Mouse (Mus musculus) intestine, embryonic 15.5 days (tissue): Measurements from ENCODE around the gene Pdcd4. TPM values are rescaled to one million over a fixed set of nuclear protein-coding genes. Genes with fewer than 3 reads are reported as not detected.
A peak's percentile ranks its signal among the peaks of the same experiment; 100 is the strongest.

Experiments used
- ATAC-seq: fragments of 200-750 bp; cut with Nextera tagmentation; 2 replicates; pipeline ENCODE4 v1.8.0; 2017; ENCODE audit warnings: moderate TSS enrichment, moderate library complexity
- H3K27ac ChIP-seq: fragments of 300-500 bp; sonication (generic); 2 replicates; pipeline ENCODE4 v1.5.1; 2015; ENCODE audit warnings: mild to moderate bottlenecking, inconsistent platforms
- H3K27me3 ChIP-seq: fragments of 300-500 bp; sonication (generic); replicated peaks from 2 replicates; pipeline ENCODE4 v1.6.1; 2015; ENCODE audit warnings: inconsistent platforms
- H3K36me3 ChIP-seq: fragments of 300-500 bp; sonication (generic); 2 replicates; pipeline ENCODE4 v1.6.1; 2015; ENCODE audit warnings: inconsistent platforms
- H3K4me1 ChIP-seq: fragments of 300-500 bp; sonication (generic); replicated peaks from 2 replicates; pipeline ENCODE4 v1.6.1; 2015; ENCODE audit warnings: inconsistent platforms
- H3K4me2 ChIP-seq: fragments of 300-500 bp; sonication (generic); replicated peaks from 2 replicates; pipeline ENCODE4 v1.6.1; 2015; ENCODE audit warnings: mild to moderate bottlenecking, inconsistent platforms
- H3K4me3 ChIP-seq: fragments of 300-500 bp; sonication (generic); replicated peaks from 2 replicates; pipeline ENCODE4 v1.5.1; 2015; ENCODE audit warnings: inconsistent platforms
- H3K9ac ChIP-seq: fragments of 300-500 bp; sonication (generic); 2 replicates; pipeline ENCODE4 v1.6.1; 2015; ENCODE audit warnings: inconsistent platforms
- H3K9me3 ChIP-seq: fragments of 300-500 bp; sonication (generic); 2 replicates; pipeline ENCODE4 v1.6.1; 2016; ENCODE audit warnings: inconsistent platforms
- WGBS: fragments of 180-500 bp; shearing (Covaris S2); methylation state at CpG from one replicate; pipeline ENCODE4 v1.1.7; 2015; 5-methylcytosine and 5-hydroxymethylcytosine counted together
- polyA plus RNA-seq: library from polyadenylated mRNA; unstranded; fragments of >200 nt; fragmentation: Nextera tagmentation; extraction: Ambion mirVana; gene quantifications from 2 replicates; pipeline ENCODE4 v1.2.1, GENCODE M21; 2015

Pdcd4 gene
- 65.1 and 73.7 TPM in 2 replicates for polyA plus RNA-seq

DNA sequence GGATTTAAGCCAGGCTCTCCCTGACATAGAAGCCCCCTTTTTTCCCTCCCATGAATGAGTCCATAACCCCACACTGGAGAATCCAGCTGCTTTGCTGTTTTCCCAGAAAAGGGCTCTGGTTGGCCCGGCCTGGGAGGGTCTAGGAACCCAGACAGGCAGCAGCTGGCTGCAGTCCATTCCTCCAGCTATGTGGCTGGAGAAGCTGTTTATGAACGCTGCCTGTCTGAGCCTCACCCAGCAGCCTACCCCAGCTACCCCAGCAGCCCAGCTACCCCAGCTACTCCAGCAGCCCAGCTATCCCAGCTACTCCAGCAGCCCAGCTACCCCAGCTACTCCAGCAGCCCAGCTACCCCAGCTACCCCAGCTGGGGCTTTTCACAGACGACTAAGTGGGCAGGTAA is at the start of gene Pdcd4:
Pdcd4 (plus strand) TSS at position 171 of the 400 bp plus-strand sequence.
- WGBS = 27% methylated on average over 3 of the region's 3 CpGs
- peak; percentile 41; the same call in 1 of the 2 replicates for ATAC-seq
- H3K4me2 ChIP-seq = no peak within 1 kb of the TSS

DNA sequence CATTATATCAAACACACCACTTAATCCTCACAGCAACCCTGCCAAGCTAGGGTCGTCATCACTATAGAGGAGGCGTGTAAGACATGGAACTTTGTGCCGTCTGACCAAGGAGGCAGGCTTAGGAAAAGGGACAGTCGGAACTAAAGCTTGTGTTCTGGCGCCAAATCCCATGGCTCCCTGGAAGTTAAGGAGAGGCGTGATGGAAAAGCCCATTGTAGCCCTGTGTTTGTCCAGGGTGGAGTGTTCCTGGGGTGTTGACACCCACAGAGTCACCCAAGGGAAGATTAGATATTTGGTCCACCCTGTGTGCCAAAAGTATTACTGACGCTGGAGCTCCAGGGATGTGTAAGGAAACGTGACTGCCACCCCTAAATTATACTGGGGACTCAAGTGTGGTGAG is 48.1 kb upstream of the Pdcd4 start:
- 86% methylated on average over 8 of the region's 8 CpGs for WGBS
- Histone ChIP-seq H3K4me3 (no peak overlapping the region), H3K4me1 (peaks cover 8% of the 10 kb centered on the region; the same call in 1 of the 2 replicates), H3K27ac (no peak overlapping the region), H3K9me3 (no peaks in the 10 kb centered on the region), H3K4me2 (no peak overlapping the region), H3K27me3 (no peaks in the 10 kb centered on the region), H3K9ac (no peak overlapping the region), H3K36me3 (no peaks in the 10 kb centered on the region)
- no peak for ATAC-seq

More for the DNA sequence above, at the start of gene Pdcd4:
- peaks cover 38% of the 10 kb centered on the region for H3K4me1 ChIP-seq
- 0 out of 2 replicates have a peak within 1 kb of the TSS, but pooled peaks have one; percentile 9 for H3K9ac ChIP-seq
- no peak within 1 kb of the TSS for H3K4me3 ChIP-seq
- H3K27me3 ChIP-seq = no peaks in the 10 kb centered on the region
- H3K27ac ChIP-seq = peak within 1 kb of the TSS; percentile 83
- no peaks in the 10 kb centered on the region for H3K36me3 ChIP-seq
- no peaks in the 10 kb centered on the region for H3K9me3 ChIP-seq

DNA sequence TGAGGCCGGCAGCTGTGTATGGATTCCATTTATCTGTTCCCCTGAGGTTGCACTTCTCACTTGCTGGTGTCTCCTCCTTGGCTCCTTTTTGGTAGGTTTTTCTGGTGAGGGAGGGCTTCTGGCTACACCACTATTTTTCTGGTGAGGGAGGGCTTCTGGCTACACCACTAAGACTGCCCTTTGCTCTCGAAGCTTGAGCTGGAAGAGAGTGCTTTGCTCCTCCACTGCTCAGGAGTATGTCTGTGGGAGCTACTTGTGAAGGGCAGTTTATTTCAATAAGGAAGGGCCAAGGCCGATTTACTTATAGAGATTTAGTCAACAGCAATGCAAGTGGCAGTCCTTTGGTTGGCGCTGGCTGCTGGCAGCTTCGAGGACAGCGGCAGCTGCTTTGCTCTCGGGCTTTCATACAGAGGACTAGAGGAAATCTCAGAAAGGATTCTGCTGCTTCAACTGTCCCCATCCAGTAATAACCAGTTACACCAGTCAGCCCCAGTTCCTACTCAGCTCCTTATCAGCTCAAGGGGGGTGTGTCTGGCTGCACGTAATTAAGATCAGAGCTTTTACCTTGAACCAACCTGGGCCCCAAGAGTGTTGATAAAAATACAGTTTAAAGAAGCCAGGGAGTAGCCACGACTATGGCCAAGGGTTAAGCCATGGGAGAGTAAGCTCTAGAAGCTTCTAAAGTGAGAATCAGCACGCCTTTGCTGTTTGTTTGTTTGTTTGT is 43.6 kb upstream of the Pdcd4 start:
- H3K27me3 ChIP-seq = no peaks in the 10 kb centered on the region
- H3K4me2 ChIP-seq = no peak overlapping the region
- 0 out of 2 replicates have a peak overlapping the region, but pooled peaks have one; percentile 2 for H3K9ac ChIP-seq
- H3K4me3 ChIP-seq = no peak overlapping the region
- H3K27ac ChIP-seq = peak overlapping the region; percentile 84
- H3K36me3 ChIP-seq = no peaks in the 10 kb centered on the region
- H3K4me1 ChIP-seq = peaks cover 29% of the 10 kb centered on the region
- WGBS = 67% methylated on average over 10 of the region's 10 CpGs
- ATAC-seq = peak; percentile 91
- no peaks in the 10 kb centered on the region for H3K9me3 ChIP-seq

DNA sequence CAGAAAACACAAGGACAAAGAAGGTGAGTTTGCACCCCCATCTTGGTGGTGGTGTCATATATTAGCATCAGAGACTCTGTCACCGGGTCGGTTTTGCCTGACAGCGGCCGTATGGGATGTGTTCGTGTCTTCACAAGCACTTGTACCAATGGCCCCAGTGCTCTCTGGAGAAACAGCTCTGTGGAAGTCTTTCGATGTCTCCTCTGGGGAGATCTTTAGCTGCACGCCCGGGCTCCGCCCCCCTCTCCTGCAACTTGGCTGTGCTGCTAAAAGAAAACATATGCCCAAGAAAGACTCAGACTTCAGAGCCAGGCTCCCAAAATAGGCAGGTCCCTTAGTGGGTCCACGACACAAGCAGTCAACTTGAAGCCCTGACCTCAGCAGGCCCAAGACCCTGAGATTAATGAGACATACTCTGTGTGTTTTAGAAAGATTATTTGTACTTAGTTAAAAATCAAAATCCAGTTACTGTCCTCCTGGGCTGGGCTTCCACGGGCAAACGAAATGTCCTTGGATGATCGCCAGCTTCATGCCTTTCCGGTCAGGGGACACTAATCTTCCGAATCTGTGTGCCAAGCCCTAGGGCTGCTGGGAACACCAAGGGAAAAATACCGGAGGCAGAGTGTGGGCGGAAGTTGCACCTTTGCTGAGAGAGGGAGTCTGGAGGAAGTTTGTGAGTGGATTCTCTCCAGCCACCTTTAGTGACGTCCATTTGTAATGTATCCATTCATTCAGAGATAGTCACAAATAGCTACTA is 41.7 kb upstream of the Pdcd4 start:
- H3K9ac ChIP-seq = no peak overlapping the region
- WGBS = 41% methylated on average over 18 of the region's 18 CpGs

DNA sequence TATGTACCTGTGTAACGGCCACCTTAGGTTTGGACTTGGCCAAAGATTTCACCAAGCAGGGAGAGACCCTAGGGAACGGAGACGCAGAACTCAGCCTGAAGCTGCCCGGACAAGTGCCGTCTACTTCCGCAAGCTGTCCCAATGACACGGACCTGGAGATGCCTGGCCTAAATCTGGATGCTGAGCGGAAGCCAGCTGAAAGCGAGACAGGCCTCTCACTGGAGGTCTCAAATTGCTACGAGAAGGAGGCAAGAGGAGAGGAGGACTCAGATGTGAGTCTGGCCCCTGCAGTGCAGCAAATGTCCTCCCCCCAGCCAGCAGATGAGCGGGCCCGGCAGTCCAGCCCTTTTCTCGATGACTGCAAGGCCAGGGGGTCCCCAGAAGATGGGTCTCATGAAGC is 40.7 kb upstream of the Pdcd4 start:
- Histone ChIP-seq H3K27me3 (no peaks in the 10 kb centered on the region), H3K36me3 (no peaks in the 10 kb centered on the region), H3K9me3 (no peaks in the 10 kb centered on the region), H3K9ac (no peak overlapping the region), H3K4me3 (no peak overlapping the region), H3K4me2 (no peak overlapping the region), H3K4me1 (peaks cover 29% of the 10 kb centered on the region), H3K27ac (no peak overlapping the region)
- ATAC-seq = no peak
- WGBS = 80% methylated on average over 13 of the region's 13 CpGs

More for the DNA sequence above, 41.7 kb upstream of the Pdcd4 start:
- H3K36me3 ChIP-seq = no peaks in the 10 kb centered on the region
- ATAC-seq = no peak
- H3K27ac ChIP-seq = peak overlapping the region; percentile 29
- H3K27me3 ChIP-seq = no peaks in the 10 kb centered on the region
- H3K4me2 ChIP-seq = 0 out of 2 replicates have a peak overlapping the region, but pooled peaks have one; percentile 1
- no peaks in the 10 kb centered on the region for H3K9me3 ChIP-seq
- no peak overlapping the region for H3K4me3 ChIP-seq
- peaks cover 29% of the 10 kb centered on the region for H3K4me1 ChIP-seq

DNA sequence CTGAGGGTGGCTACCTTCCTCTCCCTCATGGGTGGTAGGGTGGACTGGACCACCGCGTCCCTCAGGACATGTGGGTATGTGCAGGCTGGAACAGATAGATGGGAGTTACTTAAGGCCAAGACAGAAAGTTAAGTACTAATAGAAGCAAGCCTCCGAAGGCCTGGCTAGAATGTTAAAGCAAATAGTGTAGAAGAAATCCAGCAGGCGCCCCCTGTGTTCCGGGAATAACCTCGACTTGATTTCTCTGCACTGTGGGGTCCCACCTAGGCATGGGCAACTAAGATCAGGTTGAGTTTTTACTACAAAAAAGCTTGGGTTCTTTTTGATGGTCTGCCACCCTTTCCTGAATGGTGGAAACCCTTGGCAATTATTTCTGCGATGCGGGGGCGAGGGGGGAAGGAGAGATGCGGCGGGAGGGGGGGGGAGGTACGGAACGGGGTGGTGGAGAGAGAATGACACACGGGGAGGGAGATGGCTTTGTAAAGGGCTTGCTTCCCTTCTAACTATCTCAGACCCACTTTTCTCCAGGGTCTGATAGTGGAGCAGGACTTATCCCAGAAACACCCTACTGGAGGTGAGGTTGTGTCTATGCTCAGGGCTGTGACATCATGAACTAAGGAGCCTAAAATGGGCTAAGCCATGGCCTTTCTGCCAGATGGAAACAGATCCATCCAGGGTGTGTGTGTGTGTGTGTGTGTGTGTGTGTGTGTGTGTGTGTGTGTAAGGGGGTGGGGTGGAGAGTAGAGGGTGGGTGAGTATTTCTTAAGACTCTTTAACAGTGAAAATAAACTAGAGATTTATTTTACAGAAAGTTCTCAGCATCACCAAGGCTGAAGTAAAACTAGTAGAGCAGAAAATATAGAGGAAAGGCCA is 40.0 kb upstream of the Pdcd4 start:
- H3K4me1 ChIP-seq = peaks cover 29% of the 10 kb centered on the region
- ATAC-seq = no peak
- no peak overlapping the region for H3K9ac ChIP-seq

DNA sequence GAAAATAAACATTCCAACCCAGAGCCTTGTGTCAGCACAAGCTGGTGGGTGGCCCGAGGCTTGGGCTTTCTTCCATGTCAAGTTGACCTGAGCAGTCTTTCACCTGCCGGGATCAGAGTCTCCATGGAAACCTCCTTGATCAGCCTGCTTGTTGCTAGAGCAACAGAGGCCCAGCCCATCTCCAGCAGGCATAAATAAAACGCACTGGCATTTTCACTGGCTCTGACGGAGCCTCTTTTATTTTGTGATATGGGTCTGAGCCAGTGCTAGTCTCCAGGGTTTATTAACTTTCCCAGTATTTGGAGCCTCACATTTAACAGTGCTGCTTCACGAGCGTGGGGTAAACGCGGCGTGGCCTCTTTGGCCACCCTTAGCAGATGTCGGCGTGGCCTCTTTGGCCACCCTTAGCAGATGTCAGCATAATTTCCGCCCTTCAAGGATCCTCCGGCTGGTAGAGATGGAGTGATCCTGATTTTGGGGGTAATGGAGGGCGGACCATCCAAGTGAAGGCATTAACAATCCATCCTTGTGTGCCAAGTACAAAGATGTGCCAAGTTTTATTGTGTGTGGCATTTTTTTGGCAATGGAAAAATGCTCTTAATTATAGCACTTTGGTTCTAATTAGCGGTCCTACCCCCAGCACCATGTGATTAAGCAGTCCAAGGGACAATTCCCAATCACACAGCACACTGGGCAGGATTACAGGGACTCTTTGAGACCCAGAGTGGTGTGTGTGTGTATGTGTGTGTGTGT is 39.2 kb upstream of the Pdcd4 start:
- Histone ChIP-seq H3K4me3 (no peak overlapping the region), H3K27me3 (no peaks in the 10 kb centered on the region), H3K9me3 (no peaks in the 10 kb centered on the region), H3K4me2 (0 out of 2 replicates have a peak overlapping the region, but pooled peaks have one; percentile 20), H3K9ac (no peak overlapping the region), H3K27ac (no peak overlapping the region), H3K4me1 (peaks cover 26% of the 10 kb centered on the region), H3K36me3 (no peaks in the 10 kb centered on the region)
- WGBS = 47% methylated on average over 15 of the region's 15 CpGs
- ATAC-seq = peak; percentile 41

More for the DNA sequence above, 40.0 kb upstream of the Pdcd4 start:
- 90% methylated on average over 14 of the region's 14 CpGs for WGBS
- no peaks in the 10 kb centered on the region for H3K36me3 ChIP-seq
- no peak overlapping the region for H3K4me2 ChIP-seq
- H3K4me3 ChIP-seq = no peak overlapping the region
- H3K9me3 ChIP-seq = no peaks in the 10 kb centered on the region
- H3K27me3 ChIP-seq = no peaks in the 10 kb centered on the region
- 0 out of 2 replicates have a peak overlapping the region, but pooled peaks have one; percentile 51 for H3K27ac ChIP-seq

DNA sequence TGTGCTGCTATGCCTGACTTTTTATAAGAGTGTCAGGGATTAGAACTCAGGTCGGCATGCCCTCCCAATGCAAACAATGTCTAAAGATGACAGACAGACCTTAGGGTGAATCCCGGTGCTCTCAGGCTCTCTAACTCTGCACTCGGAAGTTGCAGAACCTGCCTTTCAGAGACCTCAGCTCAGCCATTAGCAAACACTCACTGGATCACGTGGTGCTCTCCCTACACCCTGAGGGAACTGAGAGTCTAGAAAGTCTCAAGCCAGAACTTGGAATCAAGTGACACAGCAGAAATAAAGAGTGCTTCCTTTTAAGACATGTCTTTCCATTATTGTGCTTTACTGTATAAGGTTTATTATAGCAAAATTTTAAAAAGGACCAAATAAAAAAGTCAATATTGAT is 37.1 kb upstream of the Pdcd4 start:
- Histone ChIP-seq H3K27ac (no peak overlapping the region), H3K4me2 (no peak overlapping the region; the same call in 1 of the 2 replicates)

DNA sequence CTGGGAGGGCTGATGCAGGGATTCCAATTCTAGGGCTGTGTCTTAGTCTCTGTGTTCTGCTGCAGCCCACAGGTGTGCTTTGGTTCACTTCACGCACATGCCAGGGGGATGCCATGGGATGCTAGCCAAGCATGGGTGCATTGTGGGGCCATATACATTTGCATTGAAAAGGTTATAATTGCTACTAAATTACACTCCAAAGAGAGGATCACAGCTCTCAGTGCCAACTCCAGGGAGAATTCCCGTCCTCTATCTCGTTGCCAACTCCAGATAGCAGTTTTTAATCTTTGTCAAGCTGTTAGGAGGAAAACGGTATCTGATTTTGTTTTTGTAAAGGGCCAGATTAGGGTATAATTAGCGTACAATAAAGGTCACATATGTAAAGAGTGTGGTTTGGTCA is 36.2 kb upstream of the Pdcd4 start:
- no peak overlapping the region for H3K27ac ChIP-seq
- H3K4me2 ChIP-seq = no peak overlapping the region
- no peak overlapping the region for H3K9ac ChIP-seq
- peaks cover 20% of the 10 kb centered on the region for H3K4me1 ChIP-seq
- no peak for ATAC-seq
- no peak overlapping the region for H3K4me3 ChIP-seq
- no peaks in the 10 kb centered on the region for H3K36me3 ChIP-seq
- 76% methylated on average over 5 of the region's 5 CpGs for WGBS
- H3K27me3 ChIP-seq = no peaks in the 10 kb centered on the region
- H3K9me3 ChIP-seq = no peaks in the 10 kb centered on the region

More for the DNA sequence above, 37.1 kb upstream of the Pdcd4 start:
- Histone ChIP-seq H3K4me1 (peaks cover 27% of the 10 kb centered on the region), H3K36me3 (no peaks in the 10 kb centered on the region), H3K9ac (no peak overlapping the region), H3K4me3 (no peak overlapping the region), H3K9me3 (no peaks in the 10 kb centered on the region), H3K27me3 (no peaks in the 10 kb centered on the region)
- no peak for ATAC-seq
- WGBS = 43% methylated on average over 4 of the region's 4 CpGs

DNA sequence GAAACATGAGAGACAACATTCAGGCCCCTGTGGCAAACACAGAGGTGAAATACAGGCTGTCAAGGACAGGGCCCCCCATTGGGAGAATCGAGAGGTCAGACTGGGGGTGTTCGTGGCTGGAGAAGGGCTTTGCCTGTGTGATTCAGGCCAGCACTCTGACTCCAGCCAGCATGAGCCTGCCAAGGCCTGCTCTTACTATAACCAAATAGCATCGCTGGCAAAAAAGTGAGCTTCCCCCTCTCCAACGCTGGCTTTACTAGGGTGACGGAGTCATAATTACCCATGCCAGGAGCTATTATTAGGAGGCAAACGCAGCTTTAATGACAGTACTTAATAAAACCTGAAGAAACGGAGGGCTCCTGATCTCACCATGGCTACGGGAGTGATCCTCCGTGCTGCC is 35.2 kb upstream of the Pdcd4 start:
- Histone ChIP-seq H3K36me3 (no peaks in the 10 kb centered on the region), H3K4me1 (peaks cover 17% of the 10 kb centered on the region), H3K27ac (no peak overlapping the region), H3K27me3 (no peaks in the 10 kb centered on the region), H3K4me3 (no peak overlapping the region), H3K9ac (no peak overlapping the region), H3K9me3 (no peaks in the 10 kb centered on the region), H3K4me2 (no peak overlapping the region)
- ATAC-seq = no peak
- WGBS = 84% methylated on average over 9 of the region's 9 CpGs

DNA sequence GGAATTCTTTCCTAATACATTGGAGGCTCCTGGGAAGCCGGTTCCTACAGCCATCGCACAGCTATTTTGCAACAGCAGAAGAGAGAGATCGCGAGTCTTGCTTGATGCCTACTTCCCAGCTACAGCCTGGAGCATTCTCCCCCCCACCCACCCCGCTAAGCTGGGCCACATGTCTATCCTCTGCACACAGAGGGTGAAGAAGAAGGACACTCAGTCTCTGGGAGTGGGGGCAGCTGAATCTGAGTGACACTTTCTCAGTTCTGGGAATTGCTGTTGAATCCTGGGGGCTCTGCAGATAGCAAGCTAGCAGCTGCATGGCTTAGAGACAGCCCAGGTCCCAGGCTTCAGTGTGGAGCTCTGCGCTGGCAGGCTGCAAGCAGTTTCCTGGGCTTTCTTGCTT is 34.1 kb upstream of the Pdcd4 start:
- 78% methylated on average over 6 of the region's 6 CpGs for WGBS
- Histone ChIP-seq H3K27ac (no peak overlapping the region), H3K36me3 (no peaks in the 10 kb centered on the region), H3K4me1 (peaks cover 11% of the 10 kb centered on the region), H3K4me2 (no peak overlapping the region), H3K9me3 (no peaks in the 10 kb centered on the region), H3K27me3 (no peaks in the 10 kb centered on the region), H3K9ac (no peak overlapping the region), H3K4me3 (no peak overlapping the region)
- ATAC-seq = no peak
